Mouse (Mus musculus) testis, adult 2 months (tissue): ENCODE data around the gene Serinc3. TPM values are rescaled to one million over a fixed set of nuclear protein-coding genes. Genes with fewer than 3 reads are reported as not detected.

ENCODE experiments used
- H3K27ac ChIP-seq: fragments of 200-500 bp; 2 replicates; pipeline ENCODE4 v1.5.1; 2012; ENCODE audit warnings: low read depth, low read length; ENCODE audit not compliant: control insufficient read depth, insufficient read depth
- H3K27me3 ChIP-seq: fragments of 200-500 bp; 2 replicates; pipeline ENCODE4 v1.6.1; 2012; ENCODE audit warnings: mild to moderate bottlenecking, low read length, moderate library complexity; ENCODE audit not compliant: control insufficient read depth, insufficient read depth
- H3K36me3 ChIP-seq: fragments of 200-500 bp; 2 replicates; pipeline ENCODE4 v1.6.1; 2012; ENCODE audit warnings: mild to moderate bottlenecking, low read length; ENCODE audit not compliant: control insufficient read depth, insufficient read depth
- H3K4me1 ChIP-seq: fragments of 200-500 bp; 2 replicates; pipeline ENCODE4 v1.6.1; 2012; ENCODE audit warnings: low read length; ENCODE audit not compliant: control insufficient read depth, insufficient read depth
- H3K4me3 ChIP-seq: fragments of 200-500 bp; 2 replicates; pipeline ENCODE4 v1.5.1; 2012; ENCODE audit warnings: low read depth, mild to moderate bottlenecking, low read length, moderate library complexity, mixed read lengths; ENCODE audit not compliant: control insufficient read depth
- CTCF ChIP-seq: fragments of 200-500 bp; IDR thresholded peaks from 2 replicates; pipeline ENCODE4 v1.5.1; 2012; ENCODE audit warnings: low read depth, mild to moderate bottlenecking, inconsistent platforms, low read length, moderate library complexity; ENCODE audit not compliant: control insufficient read depth, insufficient read depth, insufficient replicate concordance
- POLR2A ChIP-seq: fragments of 200-500 bp; IDR thresholded peaks from 2 replicates; pipeline ENCODE4 v1.6.1; 2012; ENCODE audit warnings: low read depth, mild to moderate bottlenecking, inconsistent platforms, low read length, moderate library complexity; ENCODE audit not compliant: control insufficient read depth
- polyA plus RNA-seq: library from polyadenylated mRNA; depleted of rRNA; stranded (reverse); fragments of >200 nt; gene quantifications from 2 replicates; pipeline ENCODE4 v1.2.3, GENCODE M21; 2012; rRNA removed

The Serinc3 gene
- polyA plus RNA-seq, 1 experiment = 270 TPM

DNA sequence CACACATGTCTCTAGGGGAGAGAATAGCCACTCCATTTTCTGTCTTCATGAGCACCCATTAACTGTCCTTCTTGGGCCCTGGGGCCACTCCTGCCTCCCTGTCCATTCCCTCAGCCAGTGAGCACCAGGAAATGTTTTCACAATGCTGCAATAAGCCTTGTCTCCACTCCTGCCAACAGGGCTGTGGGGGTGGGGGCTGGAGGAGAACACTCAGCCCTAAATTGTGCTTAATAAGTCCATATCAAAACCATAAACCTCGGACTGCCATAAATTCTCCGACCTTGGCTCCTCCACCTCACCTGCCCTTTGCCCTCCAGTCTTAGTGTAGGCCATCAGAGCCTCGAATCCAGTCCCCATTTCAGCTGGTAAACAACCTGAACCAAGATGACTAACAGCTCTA lies 70.6 kb downstream of the Serinc3 start:
- TF ChIP-seq POLR2A (no peak), CTCF (no peak)
- Histone ChIP-seq H3K27ac (no peak overlapping the region), H3K36me3 (no peaks in the 10 kb centered on the region), H3K27me3 (no peaks in the 10 kb centered on the region), H3K4me3 (no peak overlapping the region), H3K4me1 (no peaks in the 10 kb centered on the region)

Other genes starting within 250 kb of the Serinc3 start
- 2.3 and 3.6 TPM in 2 replicates for gene Jph2, start 247.1 kb downstream of the Serinc3 start, polyA plus RNA-seq
- gene Oser1, start 220.4 kb downstream of the Serinc3 start, polyA plus RNA-seq = 209 and 304 TPM in 2 replicates
- gene Gdap1l1, start 206.7 kb downstream of the Serinc3 start, polyA plus RNA-seq = 0.16 and 0.18 TPM in 2 replicates
- gene Fitm2, start 172.5 kb downstream of the Serinc3 start, polyA plus RNA-seq = 3.4 and 3.6 TPM in 2 replicates
- not detected in 2 replicates for gene R3hdml, start 152.8 kb downstream of the Serinc3 start, polyA plus RNA-seq
- 0.07 and 0.10 TPM in 2 replicates for gene Hnf4a, start 138.3 kb downstream of the Serinc3 start, polyA plus RNA-seq
- 2.5 and 4.0 TPM in 2 replicates for gene Ttpal, start 42.8 kb downstream of the Serinc3 start, polyA plus RNA-seq
- 319 and 325 TPM in 2 replicates for gene Pkig, start 13.3 kb upstream of the Serinc3 start, polyA plus RNA-seq
- gene Ada, start 105.1 kb upstream of the Serinc3 start, polyA plus RNA-seq = 2.9 and 4.8 TPM in 2 replicates
- gene Ccn5, start 175.7 kb upstream of the Serinc3 start, polyA plus RNA-seq = 4.9 and 5.1 TPM in 2 replicates
- gene Kcnk15, start 208.5 kb upstream of the Serinc3 start, polyA plus RNA-seq = not detected in 2 replicates